Mouse (Mus musculus): ENCODE measurements around the gene Tom1l1. TPM values are rescaled to one million over a fixed set of nuclear protein-coding genes. Genes with fewer than 3 reads are reported as not detected.

Gene Tom1l1
- polyA plus RNA-seq, 1 experiment: 24.3 TPM

GRCm38 (mm10) chr11:90697480-90698240, 9.5 kb upstream of the Tom1l1 start:
- 20% methylated on average over 10 of the region's 10 CpGs for WGBS
- H3K4me1 ChIP-seq (ENCODE audit: control insufficient read depth, insufficient read depth, low read length): no peaks in the 10 kb centered on the region
- H3K27ac ChIP-seq (ENCODE audit: control insufficient read depth, insufficient read depth, low read depth, low read length, poor library complexity): no peak overlapping the region
- TF ChIP-seq CTCF (IDR thresholded peaks at IDR 0.05; ENCODE audit: control insufficient read depth, insufficient read depth, low read length) (peak; percentile 61), POLR2A (IDR thresholded peaks at IDR 0.05; ENCODE audit: borderline replicate concordance, control insufficient read depth, low read depth, low read length) (no peak)
- H3K4me3 ChIP-seq (replicated peaks; ENCODE audit: control insufficient read depth, low read depth, low read length): no peak overlapping the region

- H3K27ac ChIP-seq (ENCODE audit: control insufficient read depth, insufficient read depth, low read depth, low read length, poor library complexity): no peak overlapping the region
- no peak overlapping the region for H3K4me3 ChIP-seq (replicated peaks; ENCODE audit: control insufficient read depth, low read depth, low read length)
- TF ChIP-seq POLR2A (IDR thresholded peaks at IDR 0.05; ENCODE audit: borderline replicate concordance, control insufficient read depth, low read depth, low read length) (no peak), CTCF (IDR thresholded peaks at IDR 0.05; ENCODE audit: control insufficient read depth, insufficient read depth, low read length) (no peak)
- H3K4me1 ChIP-seq (ENCODE audit: control insufficient read depth, insufficient read depth, low read length): no peaks in the 10 kb centered on the region
- 61% methylated on average over 9 of the region's 9 CpGs for WGBS
Observed at GRCm38 (mm10) chr11:90695811-90696210, 7.6 kb upstream of the Tom1l1 start.

DNA sequence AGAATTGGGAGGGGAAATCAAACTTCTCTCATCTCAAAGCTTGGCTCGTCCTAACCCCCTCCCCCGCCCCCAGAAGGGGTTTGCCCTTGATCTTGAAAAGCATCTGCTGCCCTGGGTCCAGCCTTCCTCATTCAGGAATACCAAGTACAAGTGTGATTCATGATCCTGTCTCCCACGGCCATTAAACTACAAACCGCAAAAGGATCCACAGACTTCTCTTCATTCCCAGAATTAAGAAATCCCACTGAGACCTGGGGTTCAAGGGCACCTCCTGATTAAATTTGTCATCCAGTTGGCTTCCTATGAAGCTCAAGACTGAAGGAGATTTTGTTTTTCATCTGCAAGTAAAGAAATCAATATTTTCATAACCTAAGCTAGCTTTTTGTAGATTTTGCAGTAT, 6.0 kb upstream of the Tom1l1 start:
- WGBS: 53% methylated on average over 4 of the region's 4 CpGs
- Histone ChIP-seq H3K27ac (ENCODE audit: control insufficient read depth, insufficient read depth, low read depth, low read length, poor library complexity) (no peak overlapping the region), H3K4me1 (ENCODE audit: control insufficient read depth, insufficient read depth, low read length) (no peaks in the 10 kb centered on the region), H3K4me3 (replicated peaks; ENCODE audit: control insufficient read depth, low read depth, low read length) (no peak overlapping the region)
- TF ChIP-seq POLR2A (IDR thresholded peaks at IDR 0.05; ENCODE audit: borderline replicate concordance, control insufficient read depth, low read depth, low read length): no peak
- no peak for TF ChIP-seq CTCF (IDR thresholded peaks at IDR 0.05; ENCODE audit: control insufficient read depth, insufficient read depth, low read length)

- Histone ChIP-seq H3K27ac (ENCODE audit: control insufficient read depth, insufficient read depth, low read depth, low read length, poor library complexity) (no peak overlapping the region), H3K4me1 (ENCODE audit: control insufficient read depth, insufficient read depth, low read length) (no peaks in the 10 kb centered on the region; the same call in 1 of the 2 replicates), H3K4me3 (replicated peaks; ENCODE audit: control insufficient read depth, low read depth, low read length) (no peak overlapping the region)
- 83% methylated on average over 6 of the region's 6 CpGs for WGBS
- no peak for TF ChIP-seq POLR2A (IDR thresholded peaks at IDR 0.05; ENCODE audit: borderline replicate concordance, control insufficient read depth, low read depth, low read length)
- TF ChIP-seq CTCF (IDR thresholded peaks at IDR 0.05; ENCODE audit: control insufficient read depth, insufficient read depth, low read length): no peak
Observed at GRCm38 (mm10) chr11:90690361-90690760, 2.2 kb upstream of the Tom1l1 start.

- Histone ChIP-seq H3K27ac (ENCODE audit: control insufficient read depth, insufficient read depth, low read depth, low read length, poor library complexity) (peak overlapping the region; percentile 2; the same call in 1 of the 2 replicates), H3K4me3 (replicated peaks; ENCODE audit: control insufficient read depth, low read depth, low read length) (peak overlapping the region; percentile 79), H3K4me1 (ENCODE audit: control insufficient read depth, insufficient read depth, low read length) (no peaks in the 10 kb centered on the region; the same call in 1 of the 2 replicates)
- WGBS: under 1% methylated on average over 17 of the region's 17 CpGs
- TF ChIP-seq CTCF (IDR thresholded peaks at IDR 0.05; ENCODE audit: control insufficient read depth, insufficient read depth, low read length) (no peak), POLR2A (IDR thresholded peaks at IDR 0.05; ENCODE audit: borderline replicate concordance, control insufficient read depth, low read depth, low read length) (no peak)
Observed at GRCm38 (mm10) chr11:90687040-90687439, 1.1 kb downstream of the Tom1l1 start.

DNA sequence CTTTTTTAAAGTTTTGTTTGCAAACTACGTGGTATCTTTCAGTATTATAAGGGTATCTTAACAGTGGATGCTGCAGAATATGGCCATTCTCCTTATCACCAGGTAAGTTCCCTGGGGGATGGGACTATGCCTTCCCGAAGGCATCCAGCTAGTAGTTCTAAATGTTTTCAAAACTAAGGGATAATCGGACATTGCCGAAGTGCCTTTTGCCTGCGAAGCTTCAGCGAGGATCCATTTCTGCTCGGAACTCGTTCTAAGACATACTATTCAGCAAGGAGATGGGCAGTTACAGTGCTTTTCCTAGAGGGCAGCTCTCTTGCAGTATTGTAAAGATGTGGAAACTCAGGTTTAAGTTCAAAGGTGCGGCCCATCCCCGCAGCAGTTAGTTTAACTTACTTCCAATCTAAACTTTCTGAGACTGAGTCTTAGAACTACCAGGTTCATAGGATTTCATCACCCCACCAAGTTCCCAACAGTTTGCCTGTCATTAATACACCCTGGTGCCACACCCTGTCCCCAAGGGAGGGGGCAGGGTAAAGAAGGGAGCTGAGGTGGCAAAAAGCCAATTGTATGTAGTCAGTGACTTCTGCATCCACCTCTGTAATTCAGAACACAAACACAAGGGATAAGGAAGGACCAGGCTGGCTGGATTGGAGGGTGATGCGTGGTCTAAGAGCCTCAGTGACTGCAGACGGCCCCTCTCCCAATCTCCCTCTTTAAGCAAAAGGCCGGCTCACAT, 1.7 kb downstream of the Tom1l1 start:
- Histone ChIP-seq H3K27ac (ENCODE audit: control insufficient read depth, insufficient read depth, low read depth, low read length, poor library complexity) (peak overlapping the region; percentile 2; the same call in 1 of the 2 replicates), H3K4me3 (replicated peaks; ENCODE audit: control insufficient read depth, low read depth, low read length) (peak overlapping the region; percentile 79), H3K4me1 (ENCODE audit: control insufficient read depth, insufficient read depth, low read length) (no peaks in the 10 kb centered on the region; the same call in 1 of the 2 replicates)
- WGBS: 72% methylated on average over 13 of the region's 13 CpGs
- TF ChIP-seq CTCF (IDR thresholded peaks at IDR 0.05; ENCODE audit: control insufficient read depth, insufficient read depth, low read length) (no peak), POLR2A (IDR thresholded peaks at IDR 0.05; ENCODE audit: borderline replicate concordance, control insufficient read depth, low read depth, low read length) (no peak)

DNA sequence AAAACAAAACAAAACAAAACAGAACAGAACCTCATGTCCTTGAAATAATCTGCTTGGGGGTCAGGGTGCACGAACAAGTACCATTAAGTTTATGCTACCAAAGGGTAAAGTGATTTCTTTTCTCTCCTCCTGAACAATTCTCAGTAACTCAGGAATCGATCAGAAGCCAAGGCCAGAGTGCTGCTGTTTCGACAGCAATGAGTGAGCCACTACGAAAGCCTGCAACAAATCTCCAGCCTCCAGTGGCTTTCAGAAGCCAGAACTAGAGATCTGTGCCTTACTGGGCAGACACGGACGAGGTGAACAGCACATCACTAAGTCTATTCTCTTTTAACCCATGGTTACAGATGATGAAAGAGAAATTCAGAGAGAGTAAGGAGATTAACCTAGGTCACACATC, 3.0 kb downstream of the Tom1l1 start:
- no peaks in the 10 kb centered on the region; the same call in 1 of the 2 replicates for H3K4me1 ChIP-seq (ENCODE audit: control insufficient read depth, insufficient read depth, low read length)
- 72% methylated on average over 6 of the region's 6 CpGs for WGBS
- no peak overlapping the region for H3K4me3 ChIP-seq (replicated peaks; ENCODE audit: control insufficient read depth, low read depth, low read length)
- TF ChIP-seq POLR2A (IDR thresholded peaks at IDR 0.05; ENCODE audit: borderline replicate concordance, control insufficient read depth, low read depth, low read length): no peak
- no peak for TF ChIP-seq CTCF (IDR thresholded peaks at IDR 0.05; ENCODE audit: control insufficient read depth, insufficient read depth, low read length)
- H3K27ac ChIP-seq (ENCODE audit: control insufficient read depth, insufficient read depth, low read depth, low read length, poor library complexity): no peak overlapping the region

- Histone ChIP-seq H3K4me1 (ENCODE audit: control insufficient read depth, insufficient read depth, low read length) (no peaks in the 10 kb centered on the region; the same call in 1 of the 2 replicates), H3K4me3 (replicated peaks; ENCODE audit: control insufficient read depth, low read depth, low read length) (no peak overlapping the region), H3K27ac (ENCODE audit: control insufficient read depth, insufficient read depth, low read depth, low read length, poor library complexity) (no peak overlapping the region)
- 18% methylated on average over 6 of the region's 6 CpGs for WGBS
- TF ChIP-seq CTCF (IDR thresholded peaks at IDR 0.05; ENCODE audit: control insufficient read depth, insufficient read depth, low read length) (no peak), POLR2A (IDR thresholded peaks at IDR 0.05; ENCODE audit: borderline replicate concordance, control insufficient read depth, low read depth, low read length) (no peak)
Observed at GRCm38 (mm10) chr11:90684765-90685164, 3.4 kb downstream of the Tom1l1 start.

Measured in bone marrow, adult 2 months (tissue).